Mouse (Mus musculus) heart, adult 2 months (tissue): Measurements from ENCODE around the gene Dctd.

ENCODE experiments used
- CTCF ChIP-seq: fragments of 200-600 bp; IDR thresholded peaks from 2 replicates; pipeline ENCODE4 v1.8.1; 2022; ENCODE audit warnings: antibody characterized with exemption, mild to moderate bottlenecking, moderate library complexity
- EP300 ChIP-seq: fragments of 200-500 bp; IDR thresholded peaks from 2 replicates; pipeline ENCODE4 v1.6.1; 2011; ENCODE audit warnings: low read depth, low read length, control low read depth; ENCODE audit not compliant: insufficient read depth

- TF ChIP-seq EP300 (no peak), CTCF (no peak)
Observed at GRCm38 (mm10) chr8:48177406-48177805, 78.5 kb downstream of the Dctd start.
